Mouse (Mus musculus) hindbrain, embryonic 12.5 days (tissue): ENCODE measurements at regions not wholly inside any gene's neighbourhood (a gene's known extent, or its start where the extent isn't known, plus 50 kb on each side); places are given as distances from the start of the nearest gene placed in this dataset.
"Not testable (repeated sequence)": the region's sequence is repeated elsewhere in the genome, so short reads cannot be mapped to it uniquely, and the experiment has no call there.

ENCODE experiments used
- ATAC-seq: fragments of 200-750 bp; cut with Nextera tagmentation; 2 replicates; pipeline ENCODE4 v1.8.0; 2017; ENCODE audit warnings: moderate TSS enrichment; ENCODE audit not compliant: low FRiP score
- H3K27ac ChIP-seq: fragments of 300-500 bp; sonication (generic); 2 replicates; pipeline ENCODE4 v1.5.1; 2016; ENCODE audit warnings: mild to moderate bottlenecking
- H3K27me3 ChIP-seq: fragments of 300-500 bp; sonication (generic); 2 replicates; pipeline ENCODE4 v1.6.1; 2016; ENCODE audit warnings: mild to moderate bottlenecking
- H3K36me3 ChIP-seq: fragments of 300-500 bp; sonication (generic); 2 replicates; pipeline ENCODE4 v1.6.1; 2016; ENCODE audit warnings: mild to moderate bottlenecking
- H3K4me1 ChIP-seq: fragments of 300-500 bp; sonication (generic); 2 replicates; pipeline ENCODE4 v1.6.1; 2016
- H3K4me2 ChIP-seq: fragments of 300-500 bp; sonication (generic); replicated peaks from 2 replicates; pipeline ENCODE4 v1.6.1; 2016; ENCODE audit warnings: mild to moderate bottlenecking
- H3K4me3 ChIP-seq: fragments of 300-500 bp; sonication (generic); 2 replicates; pipeline ENCODE4 v1.5.1; 2016; ENCODE audit warnings: mild to moderate bottlenecking
- H3K9ac ChIP-seq: fragments of 300-500 bp; sonication (generic); 2 replicates; pipeline ENCODE4 v1.6.1; 2016; ENCODE audit warnings: mild to moderate bottlenecking, moderate library complexity
- H3K9me3 ChIP-seq: fragments of 300-500 bp; sonication (generic); replicated peaks from 2 replicates; pipeline ENCODE4 v1.6.1; 2016; ENCODE audit warnings: mild to moderate bottlenecking
- WGBS: fragments of 180-500 bp; shearing (Covaris S2); methylation state at CpG from one replicate; pipeline ENCODE4 v1.1.7; 2016; 5-methylcytosine and 5-hydroxymethylcytosine counted together

DNA sequence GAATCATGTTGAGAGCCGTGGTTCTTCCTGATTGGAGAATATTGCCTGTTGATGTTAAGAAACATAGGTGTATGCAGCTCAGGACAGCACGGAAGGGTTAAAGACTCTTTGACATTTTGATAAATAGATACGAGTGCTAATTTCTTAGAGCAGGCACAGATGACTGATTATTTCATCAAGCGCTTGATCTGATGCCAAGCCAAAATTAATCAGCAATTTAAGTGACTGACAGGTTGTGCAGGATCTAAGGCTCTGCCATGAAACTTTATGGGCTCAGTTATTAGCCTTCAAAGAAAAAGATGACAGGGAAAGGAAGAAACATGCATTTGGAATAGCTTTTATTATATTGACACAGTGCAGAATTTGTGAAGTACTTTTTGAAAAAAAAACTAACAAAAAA lies 157.2 kb upstream of the Gje1 start:
- Histone ChIP-seq H3K4me1 (no peaks in the 10 kb centered on the region), H3K4me2 (no peak overlapping the region), H3K4me3 (no peak overlapping the region), H3K9me3 (no peaks in the 10 kb centered on the region), H3K36me3 (no peaks in the 10 kb centered on the region), H3K27ac (no peak overlapping the region), H3K27me3 (no peaks in the 10 kb centered on the region), H3K9ac (no peak overlapping the region)
- WGBS: 78% methylated on average over 4 of the region's 4 CpGs
- peak; percentile 32; the same call in 1 of the 2 replicates for ATAC-seq

DNA sequence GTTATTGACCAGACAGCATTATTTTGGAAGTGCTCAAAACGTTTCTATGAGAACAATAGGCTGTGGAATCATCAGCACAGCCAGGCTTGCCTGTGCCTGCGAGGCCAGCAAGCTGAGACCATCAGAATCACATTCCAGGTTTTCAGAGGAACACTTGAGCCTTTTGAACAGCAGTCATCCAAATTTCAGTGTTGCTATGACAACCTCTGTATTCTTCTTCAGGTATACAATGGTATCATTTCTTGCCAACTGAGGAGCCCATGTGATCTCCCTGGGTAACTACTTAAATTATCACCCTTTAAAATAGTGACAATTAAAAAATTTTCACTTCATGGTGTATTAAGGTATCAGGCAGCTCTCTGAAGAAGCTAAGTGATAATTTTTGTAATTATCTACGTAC lies 143.2 kb upstream of the Gje1 start:
- Histone ChIP-seq H3K9ac (no peak overlapping the region), H3K27me3 (no peaks in the 10 kb centered on the region), H3K4me2 (no peak overlapping the region), H3K27ac (no peak overlapping the region), H3K9me3 (no peaks in the 10 kb centered on the region), H3K4me3 (no peak overlapping the region), H3K36me3 (no peaks in the 10 kb centered on the region), H3K4me1 (no peaks in the 10 kb centered on the region)
- WGBS: 49% methylated on average over 3 of the region's 3 CpGs
- no peak for ATAC-seq

DNA sequence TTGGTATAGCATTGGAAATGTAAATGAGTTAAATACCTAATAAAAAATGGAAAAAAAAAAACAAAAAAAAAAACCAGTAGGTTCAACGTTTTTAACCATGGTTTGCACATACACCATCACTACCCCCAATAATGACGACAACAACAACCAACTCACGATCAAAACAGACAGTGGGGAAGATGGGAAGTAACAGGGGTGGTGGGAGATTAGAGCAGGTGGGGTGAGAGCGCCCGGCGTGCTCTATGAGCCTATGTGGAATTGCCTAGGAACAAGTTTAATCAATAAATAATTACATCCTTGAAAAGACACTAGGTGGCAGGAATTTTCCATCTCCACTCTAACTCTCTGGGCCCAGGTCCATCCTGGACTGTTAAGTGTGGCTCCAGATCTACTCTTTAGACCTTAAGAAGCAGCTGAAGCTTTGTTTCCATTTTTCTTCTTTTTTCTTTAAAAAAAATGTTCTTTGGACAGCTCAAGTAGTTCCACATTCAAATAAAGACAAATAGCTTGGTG lies 142.2 kb upstream of the Gje1 start:
- Histone ChIP-seq H3K27ac (no peak overlapping the region), H3K36me3 (no peaks in the 10 kb centered on the region), H3K4me1 (no peaks in the 10 kb centered on the region), H3K9ac (no peak overlapping the region), H3K9me3 (no peaks in the 10 kb centered on the region), H3K4me3 (no peak overlapping the region), H3K27me3 (no peaks in the 10 kb centered on the region), H3K4me2 (no peak overlapping the region)
- ATAC-seq: no peak
- 83% methylated on average over 6 of the region's 6 CpGs for WGBS

DNA sequence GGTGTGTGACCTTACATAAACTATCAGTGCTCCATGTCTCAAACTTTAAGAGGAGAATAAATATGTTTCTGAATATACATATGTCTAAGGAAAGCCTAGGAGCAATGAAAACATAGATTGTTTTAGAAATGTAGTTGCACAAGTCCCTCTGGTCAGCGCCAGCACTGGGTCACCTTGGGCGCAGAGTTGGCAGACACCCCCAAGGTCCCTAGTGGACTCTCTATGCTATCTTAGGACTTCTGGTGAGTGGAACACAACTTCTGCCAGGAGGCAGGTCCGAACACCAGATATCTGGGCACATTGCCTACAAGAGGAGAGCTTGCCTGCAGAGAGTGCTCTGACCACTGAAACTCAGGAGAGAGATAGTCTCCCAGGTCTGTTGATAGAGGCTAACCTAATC lies 128.6 kb upstream of the Gje1 start:
- H3K4me2 ChIP-seq, H3K9me3 ChIP-seq, H3K27me3 ChIP-seq, H3K4me1 ChIP-seq, H3K36me3 ChIP-seq, H3K9ac ChIP-seq, H3K4me3 ChIP-seq, ATAC-seq, H3K27ac ChIP-seq: not testable (repeated sequence)
- WGBS: 92% methylated on average over 3 of the region's 3 CpGs

DNA sequence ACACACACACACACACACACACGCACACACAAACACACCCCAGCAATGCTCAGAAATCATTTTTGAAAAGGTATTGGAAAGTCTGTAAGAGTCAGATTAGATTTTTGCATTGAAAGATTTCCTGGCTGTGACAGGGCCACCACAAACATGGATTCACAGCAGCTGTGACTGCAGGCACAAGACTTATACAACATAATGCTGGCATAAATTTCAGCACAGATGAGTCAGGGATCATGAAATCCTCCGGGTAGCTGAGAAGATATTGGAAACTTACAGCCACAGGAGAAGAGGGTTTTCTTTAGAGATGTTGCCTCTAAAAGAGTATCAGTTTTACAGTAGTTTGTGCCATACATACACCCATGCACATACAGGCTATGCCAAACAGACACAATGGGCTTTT lies 127.0 kb upstream of the Gje1 start:
- 92% methylated on average over 2 of the region's 2 CpGs for WGBS
- no peaks in the 10 kb centered on the region for H3K9me3 ChIP-seq
- no peaks in the 10 kb centered on the region for H3K4me1 ChIP-seq

More for the DNA sequence above, 127.0 kb upstream of the Gje1 start:
- Histone ChIP-seq H3K27ac (no peak overlapping the region), H3K36me3 (no peaks in the 10 kb centered on the region), H3K9ac (no peak overlapping the region), H3K4me3 (no peak overlapping the region), H3K4me2 (no peak overlapping the region), H3K27me3 (no peaks in the 10 kb centered on the region)
- ATAC-seq: no peak
